Mouse (Mus musculus): Measurements from ENCODE around the gene Enpep. TPM values are rescaled to one million over a fixed set of nuclear protein-coding genes. Genes with fewer than 3 reads are reported as not detected.
A peak's percentile ranks its signal among the peaks of the same experiment; 100 is the strongest.

Enpep gene
- polyA plus RNA-seq, 1 experiment from 2014 or later = 5.1 TPM

- 88% methylated on average over 12 of the region's 12 CpGs for WGBS
- H3K4me3 ChIP-seq = no peak overlapping the region
- H3K36me3 ChIP-seq = no peaks in the 10 kb centered on the region
- no peaks in the 10 kb centered on the region for H3K27me3 ChIP-seq (ENCODE audit: insufficient read depth, poor library complexity, severe bottlenecking)
- H3K27ac ChIP-seq = no peak overlapping the region
- H3K9me3 ChIP-seq = no peaks in the 10 kb centered on the region
- DNase-seq (ENCODE audit: low spot score) = no peak
- H3K4me1 ChIP-seq = no peaks in the 10 kb centered on the region
Observed at GRCm38 (mm10) chr3:129268886-129269683, 63.4 kb downstream of the Enpep start.

GRCm38 (mm10) chr3:129258497-129258896 is 74.0 kb downstream of the Enpep start:
- no peak overlapping the region for H3K4me3 ChIP-seq
- WGBS = 77% methylated on average over 5 of the region's 5 CpGs
- DNase-seq (ENCODE audit: low spot score) = no peak
- H3K4me1 ChIP-seq = no peaks in the 10 kb centered on the region
- no peak overlapping the region for H3K27ac ChIP-seq
- H3K9me3 ChIP-seq = no peaks in the 10 kb centered on the region
- H3K27me3 ChIP-seq (ENCODE audit: insufficient read depth, poor library complexity, severe bottlenecking) = no peaks in the 10 kb centered on the region
- H3K36me3 ChIP-seq = no peaks in the 10 kb centered on the region

GRCm38 (mm10) chr3:129256766-129257165 is 75.8 kb downstream of the Enpep start:
- Histone ChIP-seq H3K27ac (peak overlapping the region; percentile 69), H3K4me3 (peak overlapping the region; percentile 45), H3K36me3 (no peaks in the 10 kb centered on the region), H3K4me1 (no peaks in the 10 kb centered on the region), H3K9me3 (no peaks in the 10 kb centered on the region), H3K27me3 (ENCODE audit: insufficient read depth, poor library complexity, severe bottlenecking) (no peaks in the 10 kb centered on the region)
- WGBS = 56% methylated on average over 8 of the region's 8 CpGs
- no peak for DNase-seq (ENCODE audit: low spot score)

- no peaks in the 10 kb centered on the region for H3K36me3 ChIP-seq
- 52% methylated on average over 19 of the region's 19 CpGs for WGBS
- H3K4me3 ChIP-seq = peak overlapping the region; percentile 45
- H3K27ac ChIP-seq = peak overlapping the region; percentile 69
- H3K4me1 ChIP-seq = no peaks in the 10 kb centered on the region
- H3K9me3 ChIP-seq = no peaks in the 10 kb centered on the region
- no peaks in the 10 kb centered on the region for H3K27me3 ChIP-seq (ENCODE audit: insufficient read depth, poor library complexity, severe bottlenecking)
- DNase-seq (ENCODE audit: low spot score) = no peak
Observed at GRCm38 (mm10) chr3:129256283-129256682, 76.2 kb downstream of the Enpep start.

- Histone ChIP-seq H3K4me1 (no peaks in the 10 kb centered on the region), H3K27ac (no peak overlapping the region), H3K4me3 (no peak overlapping the region), H3K36me3 (no peaks in the 10 kb centered on the region), H3K9me3 (no peaks in the 10 kb centered on the region), H3K27me3 (ENCODE audit: insufficient read depth, poor library complexity, severe bottlenecking) (no peaks in the 10 kb centered on the region)
- no peak for DNase-seq (ENCODE audit: low spot score)
- WGBS = 44% methylated on average over 10 of the region's 10 CpGs
Observed at GRCm38 (mm10) chr3:129254246-129254645, 78.3 kb downstream of the Enpep start.

- WGBS = 79% methylated on average over 9 of the region's 9 CpGs
- DNase-seq (ENCODE audit: low spot score) = no peak
- H3K27me3 ChIP-seq (ENCODE audit: insufficient read depth, poor library complexity, severe bottlenecking) = no peaks in the 10 kb centered on the region
Observed at GRCm38 (mm10) chr3:129250997-129251396, 81.5 kb downstream of the Enpep start.

GRCm38 (mm10) chr3:129238664-129239258 is 93.8 kb downstream of the Enpep start:
- Histone ChIP-seq H3K36me3 (no peaks in the 10 kb centered on the region), H3K27ac (no peak overlapping the region), H3K9me3 (no peaks in the 10 kb centered on the region), H3K4me1 (no peaks in the 10 kb centered on the region), H3K27me3 (ENCODE audit: insufficient read depth, poor library complexity, severe bottlenecking) (no peaks in the 10 kb centered on the region), H3K4me3 (0 out of 2 replicates have a peak overlapping the region, but pooled peaks have one; percentile 18)
- 39% methylated on average over 13 of the region's 13 CpGs for WGBS
- no peak for DNase-seq (ENCODE audit: low spot score)

More at GRCm38 (mm10) chr3:129250997-129251396, 81.5 kb downstream of the Enpep start:
- Histone ChIP-seq H3K4me3 (no peak overlapping the region), H3K9me3 (no peaks in the 10 kb centered on the region), H3K27ac (no peak overlapping the region), H3K36me3 (no peaks in the 10 kb centered on the region), H3K4me1 (no peaks in the 10 kb centered on the region)

- 75% methylated on average over 1 of the region's 1 CpGs for WGBS
- H3K9me3 ChIP-seq = no peaks in the 10 kb centered on the region
Observed at GRCm38 (mm10) chr3:129238010-129238409, 94.5 kb downstream of the Enpep start.

GRCm38 (mm10) chr3:129227331-129227730 is 105.2 kb downstream of the Enpep start:
- Histone ChIP-seq H3K9me3 (no peaks in the 10 kb centered on the region), H3K36me3 (no peaks in the 10 kb centered on the region), H3K4me1 (peaks cover 30% of the 10 kb centered on the region), H3K27me3 (ENCODE audit: insufficient read depth, poor library complexity, severe bottlenecking) (peaks cover 64% of the 10 kb centered on the region), H3K27ac (0 out of 2 replicates have a peak overlapping the region, but pooled peaks have one; percentile 10), H3K4me3 (peak overlapping the region; percentile 43)
- DNase-seq (ENCODE audit: low spot score) = peak; percentile 69
- WGBS = 4% methylated on average over 5 of the region's 5 CpGs

More at GRCm38 (mm10) chr3:129238010-129238409, 94.5 kb downstream of the Enpep start:
- no peak for DNase-seq (ENCODE audit: low spot score)
- Histone ChIP-seq H3K27me3 (ENCODE audit: insufficient read depth, poor library complexity, severe bottlenecking) (no peaks in the 10 kb centered on the region), H3K4me3 (no peak overlapping the region), H3K27ac (no peak overlapping the region), H3K4me1 (no peaks in the 10 kb centered on the region), H3K36me3 (no peaks in the 10 kb centered on the region)

GRCm38 (mm10) chr3:129226681-129227080 is 105.8 kb downstream of the Enpep start:
- WGBS = under 1% methylated on average over 6 of the region's 6 CpGs
- H3K9me3 ChIP-seq = no peaks in the 10 kb centered on the region
- no peaks in the 10 kb centered on the region for H3K36me3 ChIP-seq
- H3K4me1 ChIP-seq = peaks cover 30% of the 10 kb centered on the region
- peaks cover 70% of the 10 kb centered on the region for H3K27me3 ChIP-seq (ENCODE audit: insufficient read depth, poor library complexity, severe bottlenecking)
- H3K4me3 ChIP-seq = peak overlapping the region; percentile 43
- DNase-seq (ENCODE audit: low spot score) = peak; percentile 51
- 0 out of 2 replicates have a peak overlapping the region, but pooled peaks have one; percentile 10 for H3K27ac ChIP-seq

- peak overlapping the region; percentile 77 for H3K27ac ChIP-seq
- WGBS = 1% methylated on average over 13 of the region's 13 CpGs
- H3K4me3 ChIP-seq = peak overlapping the region; percentile 53
- peaks cover 79% of the 10 kb centered on the region for H3K27me3 ChIP-seq (ENCODE audit: insufficient read depth, poor library complexity, severe bottlenecking)
- no peaks in the 10 kb centered on the region for H3K36me3 ChIP-seq
- DNase-seq (ENCODE audit: low spot score) = peak; percentile 73
- H3K4me1 ChIP-seq = peaks cover 30% of the 10 kb centered on the region
- no peaks in the 10 kb centered on the region for H3K9me3 ChIP-seq
Observed at GRCm38 (mm10) chr3:129225577-129226289, 106.8 kb downstream of the Enpep start.

- H3K4me1 ChIP-seq = peaks cover 30% of the 10 kb centered on the region
- DNase-seq (ENCODE audit: low spot score) = no peak
- H3K9me3 ChIP-seq = no peaks in the 10 kb centered on the region
- under 1% methylated on average over 40 of the region's 40 CpGs for WGBS
- H3K4me3 ChIP-seq = peak overlapping the region; percentile 53
- H3K36me3 ChIP-seq = no peaks in the 10 kb centered on the region
- H3K27me3 ChIP-seq (ENCODE audit: insufficient read depth, poor library complexity, severe bottlenecking) = peaks cover 80% of the 10 kb centered on the region
- H3K27ac ChIP-seq = peak overlapping the region; percentile 77
Observed at GRCm38 (mm10) chr3:129224806-129225576, 107.5 kb downstream of the Enpep start.
